Mouse (Mus musculus) bone marrow, adult 2 months (tissue): Measurements from ENCODE around the gene Ulk4.

Experiments
- CTCF ChIP-seq: fragments of 200-500 bp; IDR thresholded peaks from 2 replicates; pipeline ENCODE4 v1.5.1; 2011; ENCODE audit warnings: low read length, control low read depth; ENCODE audit not compliant: control insufficient read depth, insufficient read depth
- POLR2A ChIP-seq: fragments of 200-500 bp; IDR thresholded peaks from 2 replicates; pipeline ENCODE4 v1.6.1; 2011; ENCODE audit warnings: low read depth, mild to moderate bottlenecking, control low read depth, low read length, borderline replicate concordance; ENCODE audit not compliant: control insufficient read depth

DNA sequence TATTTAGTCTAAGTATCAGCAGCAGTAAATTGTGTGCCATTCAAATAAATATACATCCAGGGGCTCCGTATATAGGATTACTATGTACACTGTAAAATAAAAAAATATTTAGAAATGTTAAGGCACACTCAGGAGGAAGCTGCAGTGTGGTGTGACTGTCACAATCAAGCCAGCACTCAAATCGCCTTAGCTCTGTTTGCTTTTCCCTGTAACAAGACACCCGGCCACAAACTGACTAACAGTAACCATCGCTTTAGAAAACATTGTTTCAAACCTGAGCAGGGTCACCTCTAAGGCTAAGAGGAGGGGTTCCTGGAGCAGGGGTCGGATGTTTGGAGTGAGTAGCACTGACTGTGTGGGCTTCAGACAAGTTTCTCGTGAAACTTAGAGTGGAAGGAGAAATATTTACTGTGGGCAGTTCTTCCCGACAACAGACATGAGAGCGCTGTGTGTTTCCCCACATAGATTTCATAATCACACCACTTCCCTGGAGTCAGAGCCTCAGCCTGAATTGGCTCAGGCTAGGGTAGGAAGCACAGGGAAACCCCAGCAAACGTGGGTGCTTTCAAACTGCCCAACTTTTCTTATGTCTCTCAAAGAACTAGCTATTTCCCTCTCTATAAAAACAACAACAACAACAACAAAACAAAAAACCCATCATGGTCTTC lies 349.9 kb downstream of the Ulk4 start:
- TF ChIP-seq CTCF (no peak), POLR2A (no peak)
